Mouse (Mus musculus) left cerebral cortex, postnatal 10 days (tissue): ENCODE measurements around the gene 2310002L09Rik. TPM values are rescaled to one million over a fixed set of nuclear protein-coding genes. Genes with fewer than 3 reads are reported as not detected.
"Not testable (repeated sequence)": the region's sequence is repeated elsewhere in the genome, so short reads cannot be mapped to it uniquely, and the experiment has no call there.

Source experiments
- DNase-seq, 2 experiments: peaks; one replicate each; pipeline ENCODE4 v3.0.0; 2021 to 2022; ENCODE audit warnings: low spot score in 2 of 2, mixed read lengths in 1 of 2; ENCODE audit errors: extremely low spot score in 1 of 2
- intact Hi-C: fragments of 180-260 bp; cut with DNase I; formaldehyde crosslinking; loops from one replicate; pipeline ENCODE4 v1.15.1; 2025
- total RNA-seq, 2 experiments: library from RNA; stranded (reverse); gene quantifications; 2 replicates each; pipeline ENCODE4 v1.2.3; 2021

2310002L09Rik gene
- total RNA-seq = not detected

DNA sequence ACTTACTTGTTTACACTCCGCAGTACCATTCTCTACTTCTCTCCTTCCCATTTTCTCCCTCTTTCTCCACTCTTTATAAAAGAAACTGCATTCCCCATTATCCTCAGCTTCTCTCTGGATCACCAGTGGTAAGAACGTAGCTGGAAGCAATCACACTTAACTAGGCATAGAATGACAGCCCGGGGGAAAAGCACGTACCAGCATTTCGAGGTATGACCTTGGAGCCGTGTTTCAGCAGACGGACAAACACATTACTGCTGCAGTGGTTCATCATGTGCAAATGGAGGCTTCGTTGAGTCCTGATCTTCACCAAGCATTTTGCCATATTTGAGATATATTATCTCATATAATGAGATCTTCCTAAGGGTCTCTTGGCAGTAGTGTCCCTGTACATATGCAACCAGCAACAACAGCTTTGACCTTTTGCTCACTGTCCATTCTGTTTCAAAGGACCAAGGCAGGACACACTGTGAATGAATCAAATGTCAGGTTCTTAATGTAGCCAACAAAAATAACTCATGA, at the start of gene 2310002L09Rik:
Gene 2310002L09Rik (minus strand): TSS at position 472 of the 522 bp plus-strand sequence.
- DNase-seq = no peak
- intact Hi-C loops = no loop called here

DNA sequence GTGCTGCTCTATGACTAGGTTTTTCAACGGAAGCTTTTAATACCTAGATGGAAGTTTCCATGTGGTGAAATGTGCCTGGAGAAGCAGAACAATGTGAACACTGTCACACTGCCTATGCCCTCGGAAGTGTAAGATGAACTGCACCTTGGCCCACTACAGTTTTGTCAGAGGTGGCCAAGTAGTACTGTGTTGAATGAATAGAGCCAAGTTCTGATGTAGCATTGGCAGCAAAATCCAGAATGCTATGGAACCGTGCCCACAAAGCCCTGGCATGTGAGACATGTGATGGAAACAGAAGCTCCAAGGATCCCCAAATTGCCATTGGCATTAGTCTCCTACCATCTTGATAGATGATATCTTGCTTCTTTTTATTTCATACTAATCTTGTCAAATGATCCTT, 29.8 kb upstream of the 2310002L09Rik start:
- intact Hi-C loops = no loop called here
- DNase-seq = no peak

DNA sequence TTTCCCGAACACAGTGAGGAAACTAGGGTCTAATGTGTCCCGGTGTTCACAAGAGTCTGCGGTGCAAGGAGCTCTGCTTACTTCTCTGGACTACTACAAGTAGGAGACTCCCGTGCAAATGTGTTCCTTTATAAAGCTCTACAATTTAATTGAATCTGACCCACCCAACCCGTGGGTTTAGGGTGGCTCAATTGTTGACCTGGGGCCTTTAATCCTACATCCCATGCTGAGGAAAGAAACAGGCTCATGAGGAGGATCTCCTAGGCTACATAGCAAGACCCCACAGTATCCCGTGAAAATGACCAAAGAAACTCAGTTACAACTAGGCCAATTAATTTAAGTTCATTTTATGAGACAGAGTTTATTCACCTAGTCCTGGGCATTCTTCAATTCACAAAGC, 30.0 kb downstream of the 2310002L09Rik start, which contains the start of gene Gm11756:
Gene Gm11756 (minus strand): TSS at position 101 of the 400 bp plus-strand sequence.
- DNase-seq, intact Hi-C loops: not testable (repeated sequence)

DNA sequence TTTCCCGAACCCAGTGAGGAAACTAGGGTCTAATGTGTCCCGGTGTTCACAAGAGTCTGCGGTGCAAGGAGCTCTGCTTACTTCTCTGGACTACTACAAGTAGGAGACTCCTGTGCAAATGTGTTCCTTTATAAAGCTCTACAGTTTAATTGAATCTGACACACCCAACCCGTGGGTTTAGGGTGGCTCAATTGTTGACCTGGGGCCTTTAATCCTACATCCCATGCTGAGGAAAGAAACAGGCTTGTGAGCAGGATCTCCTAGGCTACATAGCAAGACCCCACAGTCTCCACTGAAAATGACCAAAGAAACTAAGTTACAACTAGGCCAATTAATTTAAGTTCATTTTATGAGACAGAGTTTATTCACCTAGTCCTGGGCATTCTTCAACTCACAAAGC, 44.8 kb downstream of the 2310002L09Rik start, which contains the start of gene Gm13871:
Gene Gm13871 (minus strand): TSS at position 101 of the 400 bp plus-strand sequence.
- DNase-seq, intact Hi-C loops: not testable (repeated sequence)

DNA sequence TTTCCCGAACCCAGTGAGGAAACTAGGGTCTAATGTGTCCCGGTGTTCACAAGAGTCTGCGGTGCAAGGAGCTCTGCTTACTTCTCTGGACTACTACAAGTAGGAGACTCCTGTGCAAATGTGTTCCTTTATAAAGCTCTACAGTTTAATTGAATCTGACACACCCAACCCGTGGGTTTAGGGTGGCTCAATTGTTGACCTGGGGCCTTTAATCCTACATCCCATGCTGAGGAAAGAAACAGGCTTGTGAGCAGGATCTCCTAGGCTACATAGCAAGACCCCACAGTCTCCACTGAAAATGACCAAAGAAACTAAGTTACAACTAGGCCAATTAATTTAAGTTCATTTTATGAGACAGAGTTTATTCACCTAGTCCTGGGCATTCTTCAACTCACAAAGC, 59.6 kb downstream of the 2310002L09Rik start, which contains the start of gene Gm11757:
Gene Gm11757 (minus strand): TSS at position 101 of the 400 bp plus-strand sequence.
- intact Hi-C loops, DNase-seq: not testable (repeated sequence)

Other genes with a start within 250 kb of the 2310002L09Rik start
- gene Rasef, start 159.9 kb downstream of the 2310002L09Rik start, total RNA-seq = under 1 TPM; 0.21 to 0.61 TPM
- gene Gm11758, start 74.6 kb downstream of the 2310002L09Rik start, total RNA-seq = not detected
- gene Gm11757, start 59.7 kb downstream of the 2310002L09Rik start, total RNA-seq = not detected
- not detected for gene Gm13871, start 44.9 kb downstream of the 2310002L09Rik start, total RNA-seq
- gene Gm11756, start 30.1 kb downstream of the 2310002L09Rik start, total RNA-seq = not detected
- 10 to 100 TPM; 25.4 to 25.6 TPM for gene Frmd3, start 62.6 kb upstream of the 2310002L09Rik start, total RNA-seq